Mouse (Mus musculus) cerebellum, postnatal 36 days (tissue): ENCODE measurements around the gene Oscar.
"Not testable (repeated sequence)": the region's sequence is repeated elsewhere in the genome, so short reads cannot be mapped to it uniquely, and the experiment has no call there.

Experiments used
- DNase-seq, 2 experiments: peaks; one replicate each; pipeline ENCODE4 v3.0.0; 2021 to 2022; ENCODE audit warnings: mixed read lengths in 2 of 2

Gene Oscar

DNA sequence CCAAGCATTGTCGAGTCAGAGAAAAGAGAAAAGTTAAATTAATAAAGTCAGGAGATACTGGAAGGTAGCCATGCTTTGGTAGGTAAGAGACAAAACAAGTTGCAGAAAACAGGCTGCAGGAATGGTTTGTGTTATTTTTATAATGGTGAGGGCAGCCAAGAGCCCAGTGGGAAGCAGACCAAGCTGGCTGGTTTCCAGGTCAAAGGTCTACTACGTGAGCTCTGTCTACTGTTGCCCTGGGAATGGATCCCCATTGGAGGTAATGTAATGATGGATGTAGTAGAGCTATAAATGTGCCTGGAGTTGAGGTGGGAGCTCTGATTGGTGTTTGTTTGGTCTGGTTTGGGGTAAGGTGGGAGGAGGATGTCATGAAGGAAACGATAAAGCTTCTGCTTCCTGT, 6.9 kb downstream of the Oscar start:
- no peak for DNase-seq

DNA sequence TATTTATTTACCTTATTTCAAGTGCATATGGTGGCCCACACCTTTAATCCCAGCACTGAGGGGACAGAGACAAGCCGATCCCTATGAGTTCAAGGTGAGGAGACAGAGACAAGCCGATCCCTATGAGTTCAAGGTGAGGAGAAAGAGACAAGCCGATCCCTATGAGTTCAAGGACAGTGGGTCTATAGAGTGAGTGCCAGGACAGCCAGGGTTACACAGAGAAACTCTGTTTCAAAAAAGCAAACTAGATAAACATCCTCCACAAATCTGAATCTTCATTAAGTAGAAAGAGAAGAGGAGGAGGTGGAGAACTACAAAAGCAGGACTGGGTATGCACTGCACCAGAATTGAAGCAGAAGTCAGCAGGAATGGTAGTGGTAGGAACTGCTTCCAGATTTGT, 7.3 kb downstream of the Oscar start:
- DNase-seq = no peak

DNA sequence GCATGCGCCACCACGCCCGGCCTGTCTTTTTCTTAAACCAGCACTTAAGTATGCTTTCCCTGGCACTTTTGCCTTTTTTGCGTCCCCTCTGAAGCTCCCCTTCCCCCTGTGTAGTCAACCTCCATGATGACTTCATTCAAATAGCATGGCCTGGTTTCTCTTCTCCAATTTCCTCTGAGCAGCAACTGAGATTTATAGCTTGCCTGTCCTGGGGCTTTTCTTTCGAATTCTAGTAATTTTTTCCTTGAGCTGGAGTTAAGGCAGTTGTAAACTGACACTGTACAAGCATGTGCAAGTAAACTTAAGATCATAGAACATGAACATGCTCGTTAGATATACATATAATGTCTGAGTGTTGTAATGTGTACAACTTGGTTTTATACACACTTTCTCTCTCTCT, 8.6 kb downstream of the Oscar start:
- no peak for DNase-seq

DNA sequence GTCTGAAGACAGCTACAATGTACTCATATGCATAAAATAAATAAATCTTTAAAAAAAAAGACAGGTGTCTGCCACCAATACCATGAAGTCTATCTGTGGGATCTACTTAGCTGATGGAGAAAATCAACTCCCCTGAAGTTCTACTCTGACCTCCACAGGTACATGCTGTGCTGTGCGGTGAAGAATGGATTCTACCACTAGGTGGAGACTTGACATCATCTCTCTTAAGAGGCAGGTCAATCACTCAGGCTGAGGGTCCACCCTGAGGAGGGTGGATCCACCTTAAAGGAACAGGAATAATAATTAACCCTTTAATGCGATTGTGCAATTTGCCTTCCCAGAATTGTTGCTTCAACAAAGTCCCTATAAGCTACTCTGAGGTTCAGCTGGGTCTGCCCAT, 9.2 kb downstream of the Oscar start:
- DNase-seq = no peak

DNA sequence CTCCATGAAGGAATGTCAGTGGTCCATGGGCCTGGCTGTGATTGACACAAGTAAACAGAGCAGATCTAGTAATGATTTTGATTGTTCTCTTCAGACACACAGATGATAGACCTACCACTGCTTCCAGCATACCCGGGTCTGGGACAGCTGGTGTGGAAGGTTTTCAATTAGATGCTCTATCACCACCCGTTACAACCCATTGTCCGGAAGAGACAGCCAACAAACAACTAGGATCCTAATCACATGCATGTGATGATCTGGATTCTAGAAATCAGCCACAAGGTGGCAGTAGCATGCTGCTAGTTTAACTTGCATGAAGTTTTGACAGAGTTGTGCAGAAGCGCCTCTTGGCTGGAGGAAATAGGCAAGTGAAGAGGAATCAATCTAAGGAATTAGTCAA, 14.8 kb downstream of the Oscar start:
- peak; percentile 43 to 60 for DNase-seq

DNA sequence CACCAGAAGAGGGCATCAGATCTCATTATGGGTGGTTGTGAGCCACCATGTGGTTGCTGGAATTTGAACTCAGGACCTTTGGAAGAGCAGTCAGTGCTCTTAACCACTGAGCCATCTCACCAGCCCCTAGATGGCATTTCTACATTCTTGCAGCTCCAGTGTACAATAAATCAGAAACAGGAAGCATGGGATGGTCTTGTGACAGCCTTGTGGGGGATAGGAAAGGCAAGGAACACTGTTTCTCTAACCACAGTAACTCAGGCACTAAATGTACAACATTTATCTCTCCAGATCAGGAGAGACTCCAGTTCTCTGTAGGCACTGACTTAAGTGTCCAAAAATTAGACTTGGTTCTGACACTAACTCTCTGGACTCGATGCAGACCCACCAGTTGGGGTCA, 18.2 kb downstream of the Oscar start:
- not testable (repeated sequence) for DNase-seq

DNA sequence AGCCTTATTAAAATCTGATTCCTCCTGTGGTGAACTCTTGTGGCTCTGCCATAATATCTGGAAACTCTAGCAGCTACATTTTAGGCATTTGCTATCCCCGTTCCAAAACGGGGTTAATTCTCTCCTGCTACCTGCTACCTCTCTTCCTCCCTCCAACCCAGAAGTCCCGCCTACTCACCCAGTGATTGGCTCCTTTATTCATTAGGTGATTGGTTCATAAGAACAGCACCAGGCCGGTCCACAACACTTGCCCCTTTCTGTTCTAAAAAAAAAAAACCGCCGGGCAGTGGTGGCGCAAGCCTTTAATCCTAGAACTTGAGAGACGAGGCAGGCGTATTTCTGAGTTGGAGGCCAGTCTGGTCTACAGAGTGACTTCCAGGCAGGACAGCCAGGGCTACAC, 20.8 kb downstream of the Oscar start:
- DNase-seq = no peak

DNA sequence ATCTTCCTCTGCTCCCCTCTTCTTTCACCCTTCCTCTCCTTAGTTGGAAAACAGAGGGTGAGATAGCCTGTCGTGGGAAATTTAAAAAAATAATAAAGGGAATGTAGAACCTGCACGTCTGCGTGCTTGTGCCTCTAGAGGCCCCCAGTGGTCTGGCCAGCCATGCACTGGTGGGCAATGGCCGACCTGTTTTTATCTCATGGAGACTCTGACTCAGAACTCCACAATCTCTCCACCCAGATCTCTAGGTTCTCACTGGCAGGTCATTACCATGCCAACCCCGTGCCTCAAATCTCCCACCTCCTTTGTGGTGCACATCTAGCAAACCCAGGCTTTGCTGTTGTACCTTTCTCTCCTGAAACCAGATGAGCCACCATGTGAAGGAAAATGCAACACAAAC, 21.3 kb downstream of the Oscar start:
- DNase-seq = no peak

DNA sequence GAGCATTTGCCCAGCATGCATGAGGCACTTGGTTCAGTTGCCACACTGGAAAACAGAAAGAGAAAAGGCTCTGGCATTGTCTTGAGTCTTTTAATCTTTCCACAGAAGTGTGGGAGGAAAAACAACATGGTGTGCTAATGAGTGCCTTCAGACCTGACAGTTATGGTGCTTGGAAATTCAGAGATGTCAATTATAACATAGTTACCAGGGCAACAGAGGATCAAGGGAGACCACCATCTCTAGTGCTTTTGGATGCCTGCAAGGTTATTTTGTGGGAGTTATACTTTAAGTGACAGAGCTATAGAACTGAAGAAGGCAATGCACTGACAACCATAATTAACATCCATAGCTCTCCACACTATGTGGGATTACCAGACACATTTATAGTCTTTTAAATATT, 22.1 kb downstream of the Oscar start:
- DNase-seq = no peak

DNA sequence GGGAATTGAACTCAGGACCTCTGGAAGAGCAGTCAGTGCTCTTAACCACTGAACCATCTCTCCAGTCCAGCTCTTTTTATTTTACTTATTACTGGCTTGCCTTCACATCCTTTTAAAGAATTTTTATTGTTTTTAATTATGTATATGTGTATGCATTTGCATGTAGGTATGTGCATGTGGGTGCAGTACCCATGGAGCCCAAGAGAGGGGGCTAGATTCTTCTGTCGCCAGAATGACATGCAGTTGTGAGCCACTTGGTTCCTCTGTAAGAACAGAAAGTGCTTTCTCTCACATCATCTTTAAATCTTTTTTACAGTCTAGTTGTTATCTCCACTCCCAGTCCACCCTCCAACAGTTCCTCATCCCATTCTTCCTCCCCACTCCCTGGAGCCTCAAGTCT, 24.4 kb downstream of the Oscar start:
- DNase-seq = no peak

DNA sequence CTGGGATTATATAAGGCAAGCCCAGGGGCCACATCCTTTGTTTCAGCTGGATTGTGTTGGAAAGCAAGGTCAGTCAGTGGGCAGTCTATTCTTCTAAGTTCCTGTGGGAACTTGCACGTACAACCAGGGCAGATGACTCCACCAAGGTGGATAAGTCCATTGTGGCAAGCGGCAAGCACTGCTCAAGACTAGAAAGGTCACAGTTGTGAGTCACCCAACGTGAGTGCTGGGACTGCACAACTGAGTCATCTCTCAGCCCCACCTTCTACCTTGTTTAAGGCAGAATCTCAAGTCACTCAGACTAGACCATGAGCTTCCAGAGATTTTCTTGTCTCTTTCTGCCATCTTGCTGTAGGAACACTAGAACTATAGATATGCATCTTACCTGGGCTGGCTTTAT, 25.4 kb downstream of the Oscar start:
- DNase-seq = no peak

DNA sequence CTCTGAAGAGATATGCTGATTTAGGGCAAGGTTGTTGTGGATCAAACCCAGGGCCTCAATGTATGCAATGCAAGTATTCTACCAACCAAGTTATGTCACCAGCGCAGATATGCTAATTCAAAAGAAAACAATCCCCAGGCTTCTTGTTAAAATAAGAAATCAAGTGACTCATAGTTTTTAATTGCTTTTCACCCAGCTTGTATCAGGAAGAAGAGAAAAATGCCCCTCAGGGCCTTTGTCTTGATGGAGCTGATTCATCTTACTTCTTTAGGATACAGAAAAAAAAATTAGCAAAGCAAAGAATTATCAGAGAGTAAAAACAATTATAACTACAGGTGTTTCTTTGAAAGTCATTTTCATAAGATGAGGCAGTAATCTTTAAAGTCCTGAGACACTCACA, 28.7 kb downstream of the Oscar start:
- no peak for DNase-seq

DNA sequence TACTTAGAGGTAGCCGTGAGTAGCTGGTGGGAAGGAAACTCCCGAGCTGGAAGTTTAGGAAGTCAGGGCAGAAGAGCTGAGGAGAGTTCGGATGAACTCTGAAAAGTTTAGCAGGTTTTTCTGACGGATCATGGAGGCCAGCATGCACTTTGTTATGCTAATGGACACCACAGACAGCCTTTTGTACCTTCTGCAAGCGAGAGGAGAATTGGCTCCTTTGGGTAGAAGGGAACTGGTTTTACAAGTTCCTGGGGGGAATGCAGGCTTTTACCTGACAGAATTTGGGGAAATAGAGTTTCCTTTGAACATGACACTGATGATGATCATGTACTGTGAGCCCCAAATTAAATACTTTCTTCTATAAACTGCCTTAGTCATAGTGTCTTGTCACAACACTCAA, 29.7 kb downstream of the Oscar start:
- no peak for DNase-seq

DNA sequence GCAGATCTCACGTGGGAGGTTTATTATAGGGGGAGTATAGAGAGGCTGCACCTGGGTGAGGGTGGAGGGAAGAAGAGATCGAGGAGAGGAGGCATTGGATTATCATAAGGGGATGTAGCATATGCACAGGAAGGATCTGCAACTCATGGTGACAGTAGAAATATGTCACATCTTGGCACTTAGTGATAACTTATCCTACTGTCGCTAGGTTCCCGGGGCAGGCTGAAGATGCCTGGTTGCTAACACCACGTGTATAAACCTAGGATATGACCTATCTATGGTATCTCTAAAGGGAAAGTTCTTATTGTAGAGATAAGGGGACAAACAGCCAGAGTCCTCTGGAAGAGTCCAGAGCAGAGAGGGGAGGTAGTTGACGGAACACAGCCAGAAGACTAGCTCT, 30.2 kb downstream of the Oscar start:
- DNase-seq = no peak

DNA sequence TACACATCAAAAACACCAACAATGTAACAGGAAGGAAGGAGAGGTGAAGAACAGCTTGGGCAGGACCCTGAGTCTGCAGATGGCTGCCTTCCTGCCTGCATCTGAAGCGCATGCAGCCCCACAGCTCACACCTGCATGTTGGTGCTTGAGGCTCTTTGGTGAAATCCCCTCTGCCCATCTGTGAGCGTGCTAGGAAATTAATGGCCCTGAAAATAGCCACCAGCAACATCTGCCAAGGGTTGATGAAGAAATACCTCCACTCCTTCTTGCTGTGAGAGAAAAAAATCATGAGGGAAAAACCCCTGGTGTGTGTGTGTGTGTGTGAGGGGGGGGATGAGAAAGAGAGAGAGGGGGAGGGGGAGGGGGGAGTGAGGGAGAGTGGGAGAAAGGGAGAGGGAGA, 35.9 kb downstream of the Oscar start:
- no peak for DNase-seq

DNA sequence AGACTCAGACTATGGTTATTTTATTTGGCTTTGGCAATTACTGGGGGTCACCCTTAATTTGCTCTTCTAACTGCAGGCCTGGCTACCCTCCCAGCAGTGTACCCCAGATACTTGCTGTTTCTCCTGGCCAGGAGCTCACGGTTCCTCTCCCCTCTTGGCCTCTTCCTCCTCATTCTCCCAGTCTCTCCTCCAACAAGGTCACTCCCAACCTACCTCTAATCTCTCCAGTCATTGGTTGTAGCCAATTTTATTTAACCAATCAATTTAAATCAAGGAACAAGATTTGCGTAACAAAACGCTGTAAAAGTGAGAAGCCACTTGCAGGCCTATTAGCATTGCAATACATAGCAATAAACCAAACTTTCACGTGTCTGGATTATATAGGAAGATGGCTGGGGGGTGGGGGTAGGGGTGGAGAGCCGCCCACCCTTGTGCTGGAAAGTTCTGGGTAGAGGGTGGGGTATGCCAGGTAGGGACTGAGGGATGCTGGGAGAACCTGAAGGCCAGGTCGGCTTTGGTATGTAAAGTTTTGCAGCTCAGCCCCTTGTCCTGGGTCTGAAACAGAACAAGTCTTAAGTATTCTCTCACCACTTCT, 36.9 kb downstream of the Oscar start:
- no peak for DNase-seq

DNA sequence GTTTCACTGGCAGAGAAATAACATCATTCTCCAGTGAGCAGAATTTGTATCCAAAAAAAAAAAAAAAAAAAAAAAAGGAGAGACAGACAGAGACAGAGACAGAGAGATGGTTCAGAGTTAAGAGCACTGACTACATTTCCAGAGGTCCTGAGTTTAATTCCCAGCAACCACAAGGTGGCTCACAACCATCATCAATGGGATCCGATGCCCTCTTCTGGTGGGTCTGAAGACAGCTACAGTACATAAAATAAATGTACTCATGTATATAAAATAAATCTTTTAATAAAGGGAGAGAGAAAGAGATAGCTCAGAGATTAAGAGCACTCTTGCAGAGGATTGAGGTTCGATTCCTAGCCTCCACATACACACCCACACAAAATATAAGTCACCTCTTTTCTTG, 37.8 kb downstream of the Oscar start:
- DNase-seq = no peak

DNA sequence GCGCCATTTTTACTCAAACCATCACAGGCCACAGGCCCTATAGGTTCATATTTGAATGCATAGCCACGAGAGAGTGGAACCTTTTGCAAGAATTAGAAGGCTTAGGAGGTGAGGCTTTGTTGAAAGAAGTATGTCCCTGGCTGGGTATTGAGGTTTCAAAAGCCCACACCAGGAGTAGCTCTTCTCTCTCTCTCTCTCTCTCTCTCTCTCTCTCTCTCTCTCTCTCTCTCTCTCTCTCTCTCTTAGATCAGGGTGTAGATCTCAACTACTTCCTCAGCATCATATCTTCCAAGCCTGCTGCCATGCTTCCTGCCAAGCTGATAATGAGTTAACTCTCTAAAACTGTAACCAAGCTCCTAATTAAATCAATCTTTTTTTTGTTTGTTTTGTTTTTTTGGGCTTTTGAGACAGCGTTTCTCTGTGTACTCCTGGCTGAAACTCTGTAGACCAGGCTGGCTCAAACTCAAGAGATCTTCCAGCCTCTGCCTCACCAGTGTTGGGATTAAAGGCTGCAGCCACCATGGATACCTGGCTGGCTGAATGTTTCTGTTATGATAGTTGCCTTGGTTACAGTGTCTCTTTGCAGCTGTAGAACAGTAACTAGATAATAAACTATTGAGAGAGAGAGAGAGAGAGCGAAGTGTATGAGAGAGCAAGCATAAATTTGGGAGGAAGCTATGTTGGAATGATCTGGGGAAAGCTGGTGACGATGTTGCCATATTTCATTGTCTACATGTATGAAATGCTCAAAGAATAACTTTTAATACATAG, 39.4 kb downstream of the Oscar start:
- no peak for DNase-seq

DNA sequence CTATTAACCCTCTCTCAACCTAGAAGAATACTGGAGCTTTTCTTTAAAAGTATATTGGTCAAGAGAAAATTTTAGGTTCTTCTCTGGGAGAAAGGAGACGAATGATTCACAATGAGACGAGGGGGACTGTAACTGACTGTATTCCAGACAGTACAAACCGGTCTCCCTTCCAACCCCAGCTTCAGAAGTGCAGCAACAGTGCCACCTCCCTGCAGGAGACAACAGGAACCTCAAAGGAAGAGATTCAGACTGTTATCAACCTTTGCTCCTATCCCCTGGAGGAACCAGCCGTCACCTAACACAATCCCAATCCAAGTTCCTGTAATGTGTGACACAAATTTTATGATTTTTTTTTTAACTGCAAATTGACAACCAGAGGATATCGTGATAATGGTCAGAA, 41.7 kb downstream of the Oscar start:
- DNase-seq = no peak

DNA sequence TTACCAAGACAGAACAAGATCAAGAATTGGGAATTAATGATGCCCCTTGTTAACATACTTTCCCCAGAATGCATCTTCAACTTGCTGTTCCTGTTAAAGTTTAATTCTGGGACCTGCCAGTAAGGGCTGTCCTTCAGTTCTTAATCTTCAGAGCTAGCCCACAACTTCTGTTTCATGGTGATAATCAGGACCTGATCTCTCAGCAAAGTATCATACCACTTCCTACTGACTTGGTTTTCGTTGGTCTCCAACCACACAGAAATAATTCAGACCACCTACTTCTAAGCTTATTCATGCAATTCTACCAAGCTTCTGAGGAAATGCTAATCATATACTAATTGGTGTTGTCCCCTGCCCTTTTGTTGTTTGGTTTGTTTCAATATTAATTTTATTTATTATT, 44.1 kb downstream of the Oscar start:
- no peak for DNase-seq

DNA sequence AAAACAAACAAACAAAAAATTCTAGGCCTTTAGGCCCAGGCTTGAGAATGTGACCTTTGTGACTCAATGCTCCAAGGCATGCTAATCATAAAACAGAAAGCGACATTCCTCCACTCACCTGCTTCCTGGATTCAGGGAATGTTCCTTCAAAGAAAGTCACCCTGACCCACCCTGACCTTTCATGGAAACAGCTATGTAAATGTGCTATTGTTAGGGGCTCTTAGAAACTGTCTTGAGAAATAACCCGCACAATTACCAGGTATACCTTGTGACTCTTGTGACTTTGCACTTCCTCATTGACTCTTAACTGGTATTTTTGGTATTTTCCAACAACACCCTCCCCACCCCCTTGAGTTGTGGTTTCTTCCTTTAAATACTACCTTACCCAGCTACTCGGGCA, 45.4 kb downstream of the Oscar start:
- not testable (repeated sequence) for DNase-seq

DNA sequence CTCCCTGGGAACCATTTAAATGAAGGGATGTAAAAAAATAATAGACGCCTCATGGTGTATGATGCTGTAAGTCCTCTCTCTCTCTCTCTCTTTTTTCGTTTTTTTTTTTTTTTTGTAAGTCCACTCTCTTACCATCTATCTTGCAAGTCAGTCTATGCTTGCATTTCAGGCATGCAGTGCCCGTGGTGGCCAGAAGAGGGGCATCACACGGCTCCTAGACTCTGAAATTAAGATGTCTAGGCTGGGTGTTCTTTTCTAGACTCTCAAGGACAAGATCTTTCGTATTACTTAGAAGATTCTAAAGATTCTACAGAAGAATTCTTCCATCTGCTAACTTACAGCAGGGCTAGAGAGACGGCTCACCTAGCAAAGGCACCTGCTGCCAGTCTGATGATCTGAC, 46.2 kb downstream of the Oscar start:
- DNase-seq = no peak

DNA sequence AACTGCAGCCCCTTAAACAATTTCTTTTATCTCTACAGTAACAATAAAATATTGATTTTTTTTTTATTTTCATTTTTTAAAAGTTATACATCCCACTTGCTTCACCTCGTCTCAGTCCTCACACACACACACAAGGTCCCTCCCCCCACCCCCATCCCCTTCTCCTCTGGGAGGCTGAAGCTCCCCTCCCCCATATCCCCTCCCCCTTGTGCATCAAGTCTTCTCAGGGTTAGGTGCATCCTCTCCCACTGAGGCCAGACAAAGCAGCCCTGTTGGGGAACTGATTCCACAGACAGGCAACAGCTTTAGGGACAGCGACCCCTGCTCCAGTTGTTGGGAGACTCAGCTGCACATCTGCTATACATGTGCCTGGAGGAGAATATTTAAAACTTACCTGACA, 48.6 kb downstream of the Oscar start:
- DNase-seq = no peak
